Mouse (Mus musculus) bone marrow, adult 2 months (tissue): ENCODE data around the gene Man1a2.

Source experiments
- CTCF ChIP-seq: fragments of 200-500 bp; IDR thresholded peaks from 2 replicates; pipeline ENCODE4 v1.5.1; 2011; ENCODE audit warnings: low read length, control low read depth; ENCODE audit not compliant: control insufficient read depth, insufficient read depth
- POLR2A ChIP-seq: fragments of 200-500 bp; IDR thresholded peaks from 2 replicates; pipeline ENCODE4 v1.6.1; 2011; ENCODE audit warnings: low read depth, mild to moderate bottlenecking, control low read depth, low read length, borderline replicate concordance; ENCODE audit not compliant: control insufficient read depth

GRCm38 (mm10) chr3:100653291-100653690, 32.0 kb downstream of the Man1a2 start:
- no peak for TF ChIP-seq CTCF
- no peak for TF ChIP-seq POLR2A
